ENCODE assay signal across 26 mouse cellular contexts in the genomic region with DNA sequence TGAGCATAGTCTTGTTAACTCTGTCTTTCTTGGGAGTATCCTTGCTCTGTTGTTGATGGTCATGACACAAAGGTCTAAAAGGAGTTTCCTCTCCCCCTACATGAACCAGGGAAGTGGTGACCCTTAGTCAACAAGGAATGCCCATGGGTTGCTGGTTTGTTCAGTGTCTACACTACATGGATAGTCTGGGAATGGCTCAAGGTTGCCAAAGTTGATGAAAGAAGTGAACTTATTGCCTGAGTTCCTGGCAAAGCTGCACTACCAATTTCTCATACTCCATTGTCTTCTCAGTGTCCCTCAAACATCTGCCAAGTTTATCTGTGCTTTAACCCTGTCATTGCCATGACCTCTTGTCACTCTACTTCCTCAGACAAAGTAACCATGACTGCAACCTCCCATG.
"Had no signal": no experiment of that assay in that cellular context is flagged by ENCODE, and none has a peak within 500 bp of the region (broad histone marks: within the 10 kb centered on the region; RNA-seq: fewer than 3 reads in every experiment).

No protein-coding gene starts in this region.

- H3K4me2 ChIP-seq: heart, embryonic 11.5 days; heart, embryonic 13.5 days; heart, embryonic 15.5 days; hindbrain, embryonic 13.5 days; hindbrain, embryonic 15.5 days; kidney, embryonic 15.5 days; limb, embryonic 13.5 days; limb, embryonic 15.5 days; liver, embryonic 12.5 days had no signal

- H3K9ac ChIP-seq: heart, embryonic 13.5 days; heart, embryonic 15.5 days; hindbrain, embryonic 13.5 days; hindbrain, embryonic 15.5 days; kidney, embryonic 15.5 days; limb, embryonic 13.5 days; limb, embryonic 15.5 days; liver, embryonic 12.5 days had no signal

- H3K4me1 ChIP-seq: hindbrain, embryonic 10.5 days; hindbrain, embryonic 13.5 days; hindbrain, embryonic 15.5 days; limb, embryonic 13.5 days; limb, embryonic 15.5 days had no signal

- H3K4me3 ChIP-seq: heart, adult 2 months; heart, embryonic 13.5 days; heart, embryonic 15.5 days; hindbrain, embryonic 10.5 days; hindbrain, embryonic 13.5 days; hindbrain, embryonic 15.5 days; kidney, embryonic 15.5 days; limb, embryonic 13.5 days; limb, embryonic 15.5 days; liver, embryonic 12.5 days had no signal

- ATAC-seq: hindbrain, postnatal 0 days; intestine, embryonic 16.5 days; liver, embryonic 12.5 days had no signal

- H3K9me3 ChIP-seq: heart, embryonic 13.5 days; heart, embryonic 15.5 days; hindbrain, embryonic 10.5 days; hindbrain, embryonic 13.5 days; hindbrain, embryonic 15.5 days; kidney, embryonic 15.5 days; limb, embryonic 13.5 days; limb, embryonic 15.5 days; liver, embryonic 12.5 days had no signal

- DNase-seq: gastrocnemius, postnatal 14 days; gastrocnemius, postnatal 36 days; heart, adult 2 months; heart, postnatal 14 days; heart, postnatal 36 days; kidney, adult 11 months; kidney, adult 2 months; kidney, adult 9 months; kidney, postnatal 14 days; kidney, postnatal 36 days; layer of hippocampus, adult 9-11 months; layer of hippocampus, postnatal 36 days; left cerebral cortex, postnatal 4 days had no signal

- H3K27me3 ChIP-seq: heart, embryonic 13.5 days; heart, embryonic 15.5 days; hindbrain, embryonic 13.5 days; hindbrain, embryonic 15.5 days; kidney, embryonic 15.5 days; limb, embryonic 13.5 days; limb, embryonic 15.5 days; liver, embryonic 12.5 days had no signal

- H3K36me3 ChIP-seq: heart, embryonic 13.5 days; heart, embryonic 15.5 days; hindbrain, embryonic 10.5 days; hindbrain, embryonic 13.5 days; hindbrain, embryonic 15.5 days; kidney, embryonic 15.5 days; limb, embryonic 13.5 days; limb, embryonic 15.5 days; liver, embryonic 12.5 days had no signal

- H3K27ac ChIP-seq: heart, adult 2 months; heart, embryonic 13.5 days; heart, embryonic 15.5 days; hindbrain, embryonic 10.5 days; hindbrain, embryonic 13.5 days; hindbrain, embryonic 15.5 days; hindbrain, postnatal 0 days; kidney, embryonic 15.5 days; kidney, postnatal 0 days; limb, embryonic 13.5 days; limb, embryonic 15.5 days; liver, embryonic 12.5 days had no signal
